Mouse (Mus musculus): Measurements from ENCODE around the gene Casp9. TPM values are rescaled to one million over a fixed set of nuclear protein-coding genes. Genes with fewer than 3 reads are reported as not detected.

Casp9 gene
- total RNA-seq, 2 experiments from 2014 or later, result 2.4 TPM

GRCm38 (mm10) chr4:141863726-141864280 is 70.4 kb downstream of the Casp9 start:
- no peak for DNase-seq (ENCODE audit: low spot score)

- no peak for DNase-seq (ENCODE audit: low spot score)
These were observed 71.1 kb downstream of the Casp9 start for GRCm38 (mm10) chr4:141864506-141864905.

GRCm38 (mm10) chr4:141865006-141865405 is 71.6 kb downstream of the Casp9 start:
- no peak for DNase-seq (ENCODE audit: low spot score)

Other genes with a start within 250 kb of the Casp9 start
- gene Fblim1, start 187.5 kb upstream of the Casp9 start, total RNA-seq (2021), result 1 to 10 TPM in 1 of 2 experiments, under 1 TPM in 1; 0.90 to 1.1 TPM
- gene Tmem82, start 175.0 kb upstream of the Casp9 start, total RNA-seq (2021), result under 1 TPM; 0.55 to 0.62 TPM
- 10 to 100 TPM; 13.3 to 15.7 TPM for gene Slc25a34, start 169.8 kb upstream of the Casp9 start, total RNA-seq (2021)
- gene Plekhm2, start 128.7 kb upstream of the Casp9 start, total RNA-seq (2021), result 10 to 100 TPM; 28.9 to 34.5 TPM
- 1 to 10 TPM; 4.1 to 5.2 TPM for gene Rsc1a1, start 108.0 kb upstream of the Casp9 start, total RNA-seq (2021)
- gene Ddi2, start 70.2 kb upstream of the Casp9 start, total RNA-seq (2021), result 10 to 100 TPM; 57.5 to 62.5 TPM
- gene Agmat, start 46.9 kb upstream of the Casp9 start, total RNA-seq (2021), result not detected
- 10 to 100 TPM; 13.2 to 13.3 TPM for gene Dnajc16, start 2.7 kb upstream of the Casp9 start, total RNA-seq (2021)
- under 1 TPM in 1 of 2 experiments, not detected in 1; 0.78 TPM for gene Cela2a, start 32.5 kb downstream of the Casp9 start, total RNA-seq (2021)
- not detected for gene Ctrc, start 52.7 kb downstream of the Casp9 start, total RNA-seq (2021)
- 1 to 10 TPM; 2.8 to 4.7 TPM for gene Efhd2, start 81.3 kb downstream of the Casp9 start, total RNA-seq (2021)
- gene Fhad1, start 221.5 kb downstream of the Casp9 start, total RNA-seq (2021), result not detected

Measured in gastrocnemius, adult 18-20 months (tissue).